Mouse (Mus musculus) forebrain, postnatal 0 days (tissue): ENCODE data around the gene Nvl. TPM values are rescaled to one million over a fixed set of nuclear protein-coding genes. Genes with fewer than 3 reads are reported as not detected.

Experiments used
- ATAC-seq: fragments of 200-750 bp; cut with Nextera tagmentation; 2 replicates; pipeline ENCODE4 v1.8.0; 2017; ENCODE audit warnings: mild to moderate bottlenecking, moderate library complexity
- DNase-seq: peaks from one replicate; pipeline ENCODE4 v3.0.0-alpha.2; 2015
- H3K27ac ChIP-seq: fragments of 300-500 bp; sonication (generic); 2 replicates; pipeline ENCODE4 v1.5.1; 2014; ENCODE audit warnings: low read depth, mild to moderate bottlenecking, antibody characterized with exemption, low read length, moderate library complexity, mixed read lengths
- H3K27me3 ChIP-seq: fragments of 300-500 bp; sonication (generic); 2 replicates; pipeline ENCODE4 v1.6.1; 2014; ENCODE audit warnings: mild to moderate bottlenecking, low read length, mixed read lengths; ENCODE audit not compliant: insufficient read depth
- H3K36me3 ChIP-seq: fragments of 300-500 bp; sonication (generic); 2 replicates; pipeline ENCODE4 v1.6.1; 2014; ENCODE audit warnings: mild to moderate bottlenecking, moderate library complexity; ENCODE audit not compliant: insufficient read depth
- H3K4me1 ChIP-seq: fragments of 300-500 bp; sonication (generic); 2 replicates; pipeline ENCODE4 v1.6.1; 2014; ENCODE audit warnings: antibody characterized with exemption; ENCODE audit not compliant: insufficient read depth
- H3K4me2 ChIP-seq: fragments of 300-500 bp; sonication (generic); 2 replicates; pipeline ENCODE4 v1.6.1; 2014; ENCODE audit warnings: low read depth, mild to moderate bottlenecking, moderate library complexity
- H3K4me3 ChIP-seq: fragments of 300-500 bp; sonication (generic); 2 replicates; pipeline ENCODE4 v1.5.1; 2014; ENCODE audit warnings: low read depth, low read length, mixed read lengths
- H3K9ac ChIP-seq: fragments of 300-500 bp; sonication (generic); 2 replicates; pipeline ENCODE4 v1.6.1; 2014; ENCODE audit warnings: mild to moderate bottlenecking
- H3K9me3 ChIP-seq: fragments of 300-500 bp; sonication (generic); 2 replicates; pipeline ENCODE4 v1.6.1; 2016; ENCODE audit warnings: low read length
- CTCF ChIP-seq: sonication (generic); IDR thresholded peaks from 2 replicates; pipeline ENCODE4 v1.5.1; 2016; ENCODE audit warnings: antibody characterized with exemption, control low read depth, low read depth
- WGBS: fragments of 180-500 bp; shearing (Covaris S2); extraction: QIAGEN DNeasy Blood & Tissue Kit; methylation state at CpG from one replicate; pipeline ENCODE4 v1.1.7; 2014; 5-methylcytosine and 5-hydroxymethylcytosine counted together
- polyA plus RNA-seq: library from polyadenylated mRNA; unstranded; fragments of >200 nt; fragmentation: Nextera tagmentation; extraction: Ambion mirVana; gene quantifications from 2 replicates; pipeline ENCODE4 v1.2.1, GENCODE M21; 2015
- total RNA-seq: library from RNA; depleted of rRNA; stranded (reverse); fragments of >200 nt; gene quantifications from 2 replicates; pipeline ENCODE4 v1.2.3, GENCODE M21; 2014

Nvl gene
- total and polyA plus RNA-seq, 2 experiments from 2014 or later, result 25.2 to 39.7 TPM

DNA sequence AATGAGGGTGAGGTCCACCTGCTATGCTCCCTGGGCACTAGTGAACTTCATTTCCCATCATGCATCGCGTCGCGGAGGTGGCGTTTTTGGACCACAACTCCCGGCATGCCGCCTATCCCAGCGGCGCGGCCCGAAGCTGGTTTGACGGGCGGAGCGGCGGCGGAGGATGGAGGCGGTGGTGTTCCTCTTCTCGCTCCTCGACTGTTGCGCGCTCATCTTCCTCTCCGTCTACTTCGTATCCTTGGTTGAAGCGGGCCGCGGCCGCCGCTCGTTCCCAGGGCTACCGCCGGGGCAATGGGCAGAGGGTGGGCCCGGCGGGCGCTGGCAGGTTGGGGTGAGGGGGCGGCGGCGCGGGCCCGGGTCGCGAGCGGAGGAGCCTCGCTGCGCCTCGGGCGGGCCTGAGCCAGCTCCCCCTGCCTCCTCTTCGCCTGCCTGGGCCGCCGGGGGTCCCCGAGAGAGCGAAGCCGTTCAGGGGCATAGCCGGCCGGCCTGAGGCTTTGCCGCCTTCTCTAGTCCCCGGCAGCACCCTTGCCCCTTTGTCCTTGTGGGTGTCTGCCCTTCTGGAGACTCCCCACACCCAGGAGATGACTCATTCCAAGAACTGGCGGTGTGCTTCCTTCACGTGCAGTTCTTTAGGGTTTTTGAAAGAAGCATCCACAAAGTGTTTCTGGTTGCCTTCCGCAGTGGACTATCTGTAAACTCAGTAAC, 7.0 kb upstream of the Nvl start:
- peaks cover 6% of the 10 kb centered on the region; the same call in 1 of the 2 replicates for H3K4me1 ChIP-seq

DNA sequence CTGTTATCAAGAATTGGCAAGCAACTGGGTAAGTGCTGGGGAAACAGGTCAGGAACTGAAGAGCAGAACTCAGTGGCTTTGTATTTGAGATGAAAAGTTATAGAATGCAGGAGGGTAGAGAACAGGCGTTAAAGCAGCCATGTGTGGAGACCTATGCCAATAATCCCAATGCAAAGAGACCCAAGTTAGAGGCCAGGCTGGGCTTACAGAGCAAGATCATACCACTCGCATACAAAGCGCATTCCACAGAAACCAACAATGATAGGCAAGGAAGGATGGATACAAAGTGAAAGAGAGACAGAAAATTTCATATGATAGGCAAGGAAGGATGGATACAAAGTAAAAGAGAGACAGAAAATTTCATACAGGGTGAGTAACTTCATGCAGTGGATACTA, 6.4 kb upstream of the Nvl start:
- H3K4me1 ChIP-seq, result peaks cover 6% of the 10 kb centered on the region; the same call in 1 of the 2 replicates
- no peak for TF ChIP-seq CTCF
- WGBS, result 63% methylated on average over 3 of the region's 3 CpGs
- H3K36me3 ChIP-seq, result peaks cover 6% of the 10 kb centered on the region
- H3K4me3 ChIP-seq, result peak overlapping the region; percentile 87
- no peak for DNase-seq
- no peaks in the 10 kb centered on the region for H3K27me3 ChIP-seq
- no peaks in the 10 kb centered on the region for H3K9me3 ChIP-seq
- H3K9ac ChIP-seq, result no peak overlapping the region
- peak; percentile 18; the same call in 1 of the 2 replicates for ATAC-seq
- H3K4me2 ChIP-seq, result no peak overlapping the region
- peak overlapping the region; percentile 91; the same call in 1 of the 2 replicates for H3K27ac ChIP-seq

More for the DNA sequence above, 7.0 kb upstream of the Nvl start:
- Histone ChIP-seq H3K27me3 (no peaks in the 10 kb centered on the region), H3K9ac (peak overlapping the region; percentile 84), H3K27ac (peak overlapping the region; percentile 91), H3K9me3 (no peaks in the 10 kb centered on the region), H3K4me3 (peak overlapping the region; percentile 87), H3K36me3 (peaks cover 11% of the 10 kb centered on the region), H3K4me2 (peak overlapping the region; percentile 72)
- peak; percentile 94 for DNase-seq
- ATAC-seq, result peak; percentile 96
- 2% methylated on average over 56 of the region's 59 CpGs for WGBS
- TF ChIP-seq CTCF, result no peak

- Histone ChIP-seq H3K4me3 (no peak overlapping the region), H3K9ac (no peak overlapping the region), H3K4me1 (peaks cover 10% of the 10 kb centered on the region; the same call in 1 of the 2 replicates), H3K9me3 (no peaks in the 10 kb centered on the region), H3K27me3 (no peaks in the 10 kb centered on the region), H3K27ac (no peak overlapping the region), H3K4me2 (no peak overlapping the region), H3K36me3 (no peaks in the 10 kb centered on the region)
- no peak for DNase-seq
- WGBS, result 79% methylated on average over 3 of the region's 3 CpGs
- TF ChIP-seq CTCF, result peak; percentile 11; the same call in 1 of the 2 replicates
- no peak for ATAC-seq
Measured at GRCm38 (mm10) chr1:181149373-181150017, 5.5 kb upstream of the Nvl start.

- DNase-seq, result no peak
- Histone ChIP-seq H3K4me1 (peaks cover 10% of the 10 kb centered on the region; the same call in 1 of the 2 replicates), H3K9me3 (no peaks in the 10 kb centered on the region), H3K27ac (no peak overlapping the region), H3K27me3 (no peaks in the 10 kb centered on the region), H3K9ac (no peak overlapping the region), H3K4me3 (no peak overlapping the region), H3K4me2 (no peak overlapping the region), H3K36me3 (no peaks in the 10 kb centered on the region)
- no peak for ATAC-seq
- no peak for TF ChIP-seq CTCF
- WGBS, result 75% methylated on average over 5 of the region's 5 CpGs
Measured at GRCm38 (mm10) chr1:181148540-181148939, 4.5 kb upstream of the Nvl start.

DNA sequence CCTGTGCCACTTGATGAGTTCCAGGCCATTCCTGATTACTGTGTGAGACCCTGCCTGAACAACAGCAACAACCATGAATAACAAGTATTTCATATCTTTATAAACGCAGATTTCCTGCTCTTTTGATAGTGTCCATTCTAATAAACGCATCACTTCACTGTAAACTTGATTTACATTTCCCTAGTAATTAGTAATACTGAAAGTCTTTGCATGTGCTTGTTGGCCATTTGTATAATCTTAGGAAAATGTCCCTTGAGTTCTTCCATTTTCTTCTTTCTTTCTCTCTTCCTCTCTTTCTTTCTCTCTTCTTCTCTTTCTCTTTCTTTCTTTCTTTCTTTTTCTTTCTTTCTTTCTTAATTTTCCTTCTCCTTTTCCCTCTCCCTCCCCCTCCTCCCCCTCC, 2.2 kb upstream of the Nvl start:
- H3K27me3 ChIP-seq, result no peaks in the 10 kb centered on the region
- H3K4me3 ChIP-seq, result no peak overlapping the region
- no peak overlapping the region for H3K4me2 ChIP-seq
- no peak overlapping the region for H3K27ac ChIP-seq
- 88% methylated on average over 2 of the region's 2 CpGs for WGBS
- TF ChIP-seq CTCF, result no peak
- DNase-seq, result no peak
- H3K36me3 ChIP-seq, result no peaks in the 10 kb centered on the region
- H3K9ac ChIP-seq, result no peak overlapping the region
- no peak for ATAC-seq
- peaks cover 10% of the 10 kb centered on the region for H3K4me1 ChIP-seq
- no peaks in the 10 kb centered on the region for H3K9me3 ChIP-seq

GRCm38 (mm10) chr1:181144966-181145365, 962 bp upstream of the Nvl start:
- no peak for DNase-seq
- WGBS, result 14% methylated on average over 12 of the region's 12 CpGs

GRCm38 (mm10) chr1:181143609-181143949, 425 bp downstream of the Nvl start:
- Histone ChIP-seq H3K4me2 (peak overlapping the region; percentile 56), H3K36me3 (peaks cover 18% of the 10 kb centered on the region), H3K9ac (peak overlapping the region; percentile 68), H3K9me3 (no peaks in the 10 kb centered on the region), H3K27me3 (no peaks in the 10 kb centered on the region), H3K27ac (peak overlapping the region; percentile 83), H3K4me1 (peaks cover 10% of the 10 kb centered on the region), H3K4me3 (peak overlapping the region; percentile 80)
- ATAC-seq (peak; percentile 21), DNase-seq (no peak)
- WGBS, result 2% methylated on average over 12 of the region's 12 CpGs
- no peak for TF ChIP-seq CTCF

More at GRCm38 (mm10) chr1:181144966-181145365, 962 bp upstream of the Nvl start:
- ATAC-seq, result no peak
- Histone ChIP-seq H3K27ac (no peak overlapping the region), H3K9ac (0 out of 2 replicates have a peak overlapping the region, but pooled peaks have one; percentile 68), H3K36me3 (peaks cover 10% of the 10 kb centered on the region), H3K4me1 (peaks cover 10% of the 10 kb centered on the region), H3K27me3 (no peaks in the 10 kb centered on the region), H3K4me2 (peak overlapping the region; percentile 56), H3K4me3 (peak overlapping the region; percentile 80), H3K9me3 (no peaks in the 10 kb centered on the region)
- TF ChIP-seq CTCF, result no peak
